Mouse (Mus musculus): ENCODE measurements around the gene Btbd9. TPM values are rescaled to one million over a fixed set of nuclear protein-coding genes. Genes with fewer than 3 reads are reported as not detected.

The Btbd9 gene
- polyA plus RNA-seq, 1 experiment from 2014 or later = 164 TPM

- H3K4me3 ChIP-seq (ENCODE audit: low read depth, low read length) = no peak overlapping the region
- peaks cover 8% of the 10 kb centered on the region; the same call in 1 of the 2 replicates for H3K4me1 ChIP-seq (ENCODE audit: control insufficient read depth, insufficient read depth, low read length)
- no peak overlapping the region for H3K27ac ChIP-seq (ENCODE audit: low read length)
- 89% methylated on average over 10 of the region's 10 CpGs for WGBS
- H3K9me3 ChIP-seq (replicated peaks; ENCODE audit: control insufficient read depth, low read length, poor library complexity, severe bottlenecking) = no peaks in the 10 kb centered on the region
- H3K4me2 ChIP-seq (ENCODE audit: low read length) = no peak overlapping the region
- no peaks in the 10 kb centered on the region for H3K27me3 ChIP-seq (ENCODE audit: control insufficient read depth, insufficient read depth, low read depth, low read length)
- ATAC-seq = no peak
- no peak overlapping the region for H3K9ac ChIP-seq (ENCODE audit: low read depth, low read length)
- no peaks in the 10 kb centered on the region for H3K36me3 ChIP-seq (ENCODE audit: control insufficient read depth, insufficient read depth, low read length)
These were observed 144.2 kb downstream of the Btbd9 start for GRCm38 (mm10) chr17:30432094-30432493.

GRCm38 (mm10) chr17:30430961-30431640 is 145.2 kb downstream of the Btbd9 start:
- H3K36me3 ChIP-seq (ENCODE audit: control insufficient read depth, insufficient read depth, low read length) = no peaks in the 10 kb centered on the region
- H3K9me3 ChIP-seq (replicated peaks; ENCODE audit: control insufficient read depth, low read length, poor library complexity, severe bottlenecking) = no peaks in the 10 kb centered on the region
- H3K4me1 ChIP-seq (ENCODE audit: control insufficient read depth, insufficient read depth, low read length) = peaks cover 6% of the 10 kb centered on the region; the same call in 1 of the 2 replicates
- H3K27ac ChIP-seq (ENCODE audit: low read length) = no peak overlapping the region
- WGBS = 69% methylated on average over 10 of the region's 10 CpGs
- no peak overlapping the region for H3K4me3 ChIP-seq (ENCODE audit: low read depth, low read length)
- H3K27me3 ChIP-seq (ENCODE audit: control insufficient read depth, insufficient read depth, low read depth, low read length) = no peaks in the 10 kb centered on the region
- no peak overlapping the region for H3K9ac ChIP-seq (ENCODE audit: low read depth, low read length)
- H3K4me2 ChIP-seq (ENCODE audit: low read length) = no peak overlapping the region
- ATAC-seq = no peak

GRCm38 (mm10) chr17:30428661-30429060 is 147.6 kb downstream of the Btbd9 start:
- H3K27ac ChIP-seq (ENCODE audit: low read length) = no peak overlapping the region
- 96% methylated on average over 9 of the region's 9 CpGs for WGBS
- H3K9me3 ChIP-seq (replicated peaks; ENCODE audit: control insufficient read depth, low read length, poor library complexity, severe bottlenecking) = no peaks in the 10 kb centered on the region
- H3K4me2 ChIP-seq (ENCODE audit: low read length) = no peak overlapping the region
- H3K4me1 ChIP-seq (ENCODE audit: control insufficient read depth, insufficient read depth, low read length) = no peaks in the 10 kb centered on the region; the same call in 1 of the 2 replicates
- no peaks in the 10 kb centered on the region for H3K36me3 ChIP-seq (ENCODE audit: control insufficient read depth, insufficient read depth, low read length)
- H3K9ac ChIP-seq (ENCODE audit: low read depth, low read length) = no peak overlapping the region
- no peak overlapping the region for H3K4me3 ChIP-seq (ENCODE audit: low read depth, low read length)
- no peak for ATAC-seq
- no peaks in the 10 kb centered on the region for H3K27me3 ChIP-seq (ENCODE audit: control insufficient read depth, insufficient read depth, low read depth, low read length)

GRCm38 (mm10) chr17:30423256-30423852 is 152.9 kb downstream of the Btbd9 start:
- Histone ChIP-seq H3K27me3 (ENCODE audit: control insufficient read depth, insufficient read depth, low read depth, low read length) (no peaks in the 10 kb centered on the region), H3K4me3 (ENCODE audit: low read depth, low read length) (no peak overlapping the region), H3K4me2 (ENCODE audit: low read length) (no peak overlapping the region), H3K36me3 (ENCODE audit: control insufficient read depth, insufficient read depth, low read length) (no peaks in the 10 kb centered on the region), H3K27ac (ENCODE audit: low read length) (no peak overlapping the region), H3K9ac (ENCODE audit: low read depth, low read length) (no peak overlapping the region), H3K4me1 (ENCODE audit: control insufficient read depth, insufficient read depth, low read length) (peaks cover 14% of the 10 kb centered on the region), H3K9me3 (replicated peaks; ENCODE audit: control insufficient read depth, low read length, poor library complexity, severe bottlenecking) (no peaks in the 10 kb centered on the region)
- WGBS = 71% methylated on average over 4 of the region's 4 CpGs
- ATAC-seq = no peak

DNA sequence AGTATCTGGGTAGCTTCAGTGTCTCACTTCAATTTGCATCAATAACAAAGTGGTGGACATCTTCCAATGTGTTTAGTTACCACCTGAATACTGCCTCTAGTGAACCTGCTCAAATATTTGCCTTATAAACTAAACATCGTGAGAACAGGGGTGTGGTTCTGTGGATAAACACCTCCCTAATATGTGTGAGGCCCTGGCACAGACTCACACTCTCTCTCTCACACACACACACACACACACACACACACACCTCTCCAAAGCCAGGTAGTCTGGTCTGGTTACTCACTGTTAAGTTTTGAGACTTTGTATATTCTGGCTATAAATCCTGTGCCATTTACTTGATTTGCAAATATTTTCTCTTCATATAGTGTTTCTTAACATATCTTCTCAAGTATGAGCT is 154.0 kb downstream of the Btbd9 start:
- H3K4me2 ChIP-seq (ENCODE audit: low read length) = no peak overlapping the region
- H3K36me3 ChIP-seq (ENCODE audit: control insufficient read depth, insufficient read depth, low read length) = no peaks in the 10 kb centered on the region
- no peak for ATAC-seq
- H3K27ac ChIP-seq (ENCODE audit: low read length) = no peak overlapping the region
- H3K4me3 ChIP-seq (ENCODE audit: low read depth, low read length) = no peak overlapping the region
- WGBS = 90% methylated on average over 1 of the region's 1 CpGs
- H3K9ac ChIP-seq (ENCODE audit: low read depth, low read length) = no peak overlapping the region
- H3K9me3 ChIP-seq (replicated peaks; ENCODE audit: control insufficient read depth, low read length, poor library complexity, severe bottlenecking) = no peaks in the 10 kb centered on the region
- H3K4me1 ChIP-seq (ENCODE audit: control insufficient read depth, insufficient read depth, low read length) = peaks cover 14% of the 10 kb centered on the region
- H3K27me3 ChIP-seq (ENCODE audit: control insufficient read depth, insufficient read depth, low read depth, low read length) = no peaks in the 10 kb centered on the region

DNA sequence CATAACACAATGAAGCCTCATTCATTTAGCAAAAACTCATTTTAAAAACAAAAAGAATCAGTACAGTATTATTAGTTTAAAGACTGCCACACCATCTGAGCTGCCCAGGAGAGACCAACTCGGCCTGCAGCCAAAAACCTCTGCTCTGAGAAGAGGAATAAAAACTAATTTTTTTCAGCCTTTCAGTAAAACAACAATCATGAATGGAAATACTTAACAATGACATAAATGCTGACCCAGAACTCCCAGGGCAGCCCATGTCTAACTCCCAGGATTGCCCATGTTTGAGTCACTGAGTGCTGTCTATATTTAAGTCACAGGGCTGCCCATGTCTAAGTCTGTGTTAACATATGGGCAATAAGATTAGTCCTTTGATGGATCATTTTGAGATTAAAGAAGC is 155.0 kb downstream of the Btbd9 start:
- 71% methylated on average over 1 of the region's 1 CpGs for WGBS

GRCm38 (mm10) chr17:30419494-30419893 is 156.8 kb downstream of the Btbd9 start:
- Histone ChIP-seq H3K9ac (ENCODE audit: low read depth, low read length) (no peak overlapping the region), H3K4me1 (ENCODE audit: control insufficient read depth, insufficient read depth, low read length) (peaks cover 14% of the 10 kb centered on the region), H3K36me3 (ENCODE audit: control insufficient read depth, insufficient read depth, low read length) (no peaks in the 10 kb centered on the region), H3K4me3 (ENCODE audit: low read depth, low read length) (no peak overlapping the region), H3K27me3 (ENCODE audit: control insufficient read depth, insufficient read depth, low read depth, low read length) (no peaks in the 10 kb centered on the region), H3K9me3 (replicated peaks; ENCODE audit: control insufficient read depth, low read length, poor library complexity, severe bottlenecking) (no peaks in the 10 kb centered on the region), H3K4me2 (ENCODE audit: low read length) (no peak overlapping the region), H3K27ac (ENCODE audit: low read length) (no peak overlapping the region; the same call in 1 of the 2 replicates)
- no peak for ATAC-seq
- WGBS = 55% methylated on average over 7 of the region's 7 CpGs

More for the DNA sequence above, 155.0 kb downstream of the Btbd9 start:
- H3K4me3 ChIP-seq (ENCODE audit: low read depth, low read length) = no peak overlapping the region
- H3K36me3 ChIP-seq (ENCODE audit: control insufficient read depth, insufficient read depth, low read length) = no peaks in the 10 kb centered on the region
- no peak overlapping the region for H3K9ac ChIP-seq (ENCODE audit: low read depth, low read length)
- no peaks in the 10 kb centered on the region for H3K27me3 ChIP-seq (ENCODE audit: control insufficient read depth, insufficient read depth, low read depth, low read length)
- H3K27ac ChIP-seq (ENCODE audit: low read length) = no peak overlapping the region
- H3K4me2 ChIP-seq (ENCODE audit: low read length) = no peak overlapping the region
- no peaks in the 10 kb centered on the region for H3K9me3 ChIP-seq (replicated peaks; ENCODE audit: control insufficient read depth, low read length, poor library complexity, severe bottlenecking)
- no peak for ATAC-seq
- H3K4me1 ChIP-seq (ENCODE audit: control insufficient read depth, insufficient read depth, low read length) = peaks cover 14% of the 10 kb centered on the region

DNA sequence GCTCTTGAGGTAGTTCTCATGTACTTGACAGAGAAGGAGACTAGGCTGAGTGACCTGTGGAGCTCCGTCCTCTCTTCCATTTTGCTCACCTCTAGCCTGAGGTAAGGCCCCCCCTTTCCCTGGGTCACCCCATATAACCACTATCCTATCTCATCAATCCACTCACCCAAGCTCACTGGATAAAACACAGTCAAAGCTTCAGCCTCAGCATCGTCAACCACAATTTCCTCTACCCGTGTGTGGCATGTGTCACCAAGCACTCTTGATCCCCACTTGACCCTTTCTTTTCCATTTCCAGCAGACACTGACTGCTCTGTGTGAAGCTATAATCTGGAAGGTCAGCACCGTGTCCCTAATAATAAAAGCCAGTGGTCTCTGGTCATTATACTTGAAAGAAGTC is 157.8 kb downstream of the Btbd9 start:
- Histone ChIP-seq H3K4me1 (ENCODE audit: control insufficient read depth, insufficient read depth, low read length) (peaks cover 14% of the 10 kb centered on the region), H3K4me3 (ENCODE audit: low read depth, low read length) (no peak overlapping the region), H3K9ac (ENCODE audit: low read depth, low read length) (no peak overlapping the region), H3K4me2 (ENCODE audit: low read length) (no peak overlapping the region), H3K9me3 (replicated peaks; ENCODE audit: control insufficient read depth, low read length, poor library complexity, severe bottlenecking) (no peaks in the 10 kb centered on the region), H3K27me3 (ENCODE audit: control insufficient read depth, insufficient read depth, low read depth, low read length) (no peaks in the 10 kb centered on the region), H3K27ac (ENCODE audit: low read length) (no peak overlapping the region), H3K36me3 (ENCODE audit: control insufficient read depth, insufficient read depth, low read length) (no peaks in the 10 kb centered on the region)
- WGBS = 62% methylated on average over 4 of the region's 4 CpGs
- no peak for ATAC-seq

- H3K9me3 ChIP-seq (replicated peaks; ENCODE audit: control insufficient read depth, low read length, poor library complexity, severe bottlenecking) = no peaks in the 10 kb centered on the region
- H3K4me3 ChIP-seq (ENCODE audit: low read depth, low read length) = no peak overlapping the region
- no peak for ATAC-seq
- no peak overlapping the region for H3K4me2 ChIP-seq (ENCODE audit: low read length)
- 95% methylated on average over 4 of the region's 4 CpGs for WGBS
- no peak overlapping the region for H3K27ac ChIP-seq (ENCODE audit: low read length)
- H3K36me3 ChIP-seq (ENCODE audit: control insufficient read depth, insufficient read depth, low read length) = no peaks in the 10 kb centered on the region
- H3K4me1 ChIP-seq (ENCODE audit: control insufficient read depth, insufficient read depth, low read length) = peaks cover 14% of the 10 kb centered on the region
- H3K9ac ChIP-seq (ENCODE audit: low read depth, low read length) = no peak overlapping the region
- no peaks in the 10 kb centered on the region for H3K27me3 ChIP-seq (ENCODE audit: control insufficient read depth, insufficient read depth, low read depth, low read length)
These were observed 159.2 kb downstream of the Btbd9 start for GRCm38 (mm10) chr17:30417106-30417505.
